Mouse (Mus musculus) megakaryocyte, embryonic 14.5 days (primary cell): ENCODE data around the gene Trio. TPM values are rescaled to one million over a fixed set of nuclear protein-coding genes. Genes with fewer than 3 reads are reported as not detected.

Experiments
- H3K27me3 ChIP-seq: replicated peaks from 2 replicates; pipeline ENCODE3; 2012; ENCODE audit warnings: inconsistent platforms
- H3K36me3 ChIP-seq: replicated peaks from 2 replicates; pipeline ENCODE3; 2012; ENCODE audit warnings: low read length, inconsistent platforms, mixed read lengths
- H3K4me1 ChIP-seq: 2 replicates; pipeline ENCODE4 v1.6.1; 2012; ENCODE audit warnings: inconsistent platforms
- H3K4me3 ChIP-seq: replicated peaks from 2 replicates; pipeline ENCODE3; 2012; ENCODE audit warnings: moderate library complexity, mild to moderate bottlenecking, inconsistent platforms
- H3K9me3 ChIP-seq: 2 replicates; pipeline ENCODE4 v1.6.1; 2012; ENCODE audit warnings: inconsistent platforms
- FLI1 ChIP-seq: IDR thresholded peaks from 2 replicates; pipeline ENCODE4 v1.6.1; 2012; ENCODE audit warnings: low read length, inconsistent platforms, mixed read lengths
- GATA1 ChIP-seq: IDR thresholded peaks from 3 replicates; pipeline ENCODE4 v1.6.1; 2012; ENCODE audit warnings: mixed read lengths, low read length, inconsistent platforms, borderline replicate concordance
- polyA plus RNA-seq: library from polyadenylated mRNA; stranded (reverse); fragments of >175 nt; gene quantifications from 2 replicates; pipeline ENCODE4 v1.2.3, GENCODE M21; 2012; ENCODE audit warnings: low replicate concordance; ENCODE audit not compliant: insufficient read depth

The Trio gene
- polyA plus RNA-seq, 1 experiment = 5.8 TPM

GRCm38 (mm10) chr15:27866471-27866870 lies 159.2 kb downstream of the Trio start:
- Histone ChIP-seq H3K4me1 (peaks cover 43% of the 10 kb centered on the region), H3K4me3 (no peak overlapping the region), H3K27me3 (no peaks in the 10 kb centered on the region), H3K9me3 (no peaks in the 10 kb centered on the region), H3K36me3 (peaks cover 83% of the 10 kb centered on the region)
- TF ChIP-seq GATA1 (no peak), FLI1 (no peak)

GRCm38 (mm10) chr15:27866053-27866452 lies 159.6 kb downstream of the Trio start:
- Histone ChIP-seq H3K4me1 (peaks cover 41% of the 10 kb centered on the region), H3K9me3 (no peaks in the 10 kb centered on the region), H3K27me3 (no peaks in the 10 kb centered on the region), H3K4me3 (no peak overlapping the region), H3K36me3 (peaks cover 88% of the 10 kb centered on the region)
- no peak for TF ChIP-seq GATA1
- TF ChIP-seq FLI1 = no peak

DNA sequence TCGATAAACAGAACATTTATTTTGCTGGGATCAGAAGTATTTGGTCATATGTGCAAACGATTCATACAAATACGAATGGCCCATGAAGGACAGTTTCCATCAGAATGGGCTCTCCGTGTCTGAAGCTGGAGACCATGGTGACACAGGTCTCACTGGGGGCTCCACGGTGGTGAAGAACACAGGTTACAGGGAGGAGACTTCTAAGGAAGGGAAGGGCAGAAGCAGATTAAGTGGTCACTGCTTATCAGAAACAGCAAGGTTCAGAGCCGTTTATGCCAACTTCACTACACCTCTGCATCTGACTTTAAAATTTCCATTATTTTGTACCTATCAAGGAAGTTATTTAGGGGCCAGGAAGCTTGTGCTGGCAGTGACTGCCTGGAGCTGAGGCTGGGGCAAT lies 161.3 kb downstream of the Trio start:
- no peaks in the 10 kb centered on the region for H3K9me3 ChIP-seq
- no peak for TF ChIP-seq GATA1
- TF ChIP-seq FLI1 = no peak
- peaks cover 92% of the 10 kb centered on the region for H3K36me3 ChIP-seq
- H3K4me1 ChIP-seq = peaks cover 46% of the 10 kb centered on the region
- H3K4me3 ChIP-seq = no peak overlapping the region
- H3K27me3 ChIP-seq = peaks cover 2% of the 10 kb centered on the region

DNA sequence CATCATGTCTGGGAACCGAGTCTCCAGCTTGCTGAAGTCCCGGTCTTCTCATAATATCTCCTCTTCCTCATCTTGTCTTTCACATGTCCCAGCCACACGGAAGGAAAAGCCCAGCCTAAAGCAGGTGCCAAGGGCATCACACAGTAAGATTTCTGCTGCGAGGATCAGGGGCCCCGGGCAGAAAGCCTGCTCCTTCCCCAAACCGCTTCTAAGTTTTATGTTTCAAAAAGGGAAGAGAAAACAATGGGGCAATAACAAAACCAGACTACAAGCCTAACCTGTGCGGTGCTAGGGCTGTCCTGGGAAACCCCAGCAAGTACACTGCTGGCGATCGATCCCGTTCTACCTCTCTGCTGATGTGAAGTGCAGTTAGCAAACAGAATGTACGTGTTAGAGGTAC lies 162.7 kb downstream of the Trio start:
- peaks cover 48% of the 10 kb centered on the region for H3K4me1 ChIP-seq
- H3K27me3 ChIP-seq = peaks cover 2% of the 10 kb centered on the region
- H3K4me3 ChIP-seq = no peak overlapping the region
- peaks cover 84% of the 10 kb centered on the region for H3K36me3 ChIP-seq
- no peak for TF ChIP-seq GATA1
- no peak for TF ChIP-seq FLI1
- no peaks in the 10 kb centered on the region for H3K9me3 ChIP-seq

DNA sequence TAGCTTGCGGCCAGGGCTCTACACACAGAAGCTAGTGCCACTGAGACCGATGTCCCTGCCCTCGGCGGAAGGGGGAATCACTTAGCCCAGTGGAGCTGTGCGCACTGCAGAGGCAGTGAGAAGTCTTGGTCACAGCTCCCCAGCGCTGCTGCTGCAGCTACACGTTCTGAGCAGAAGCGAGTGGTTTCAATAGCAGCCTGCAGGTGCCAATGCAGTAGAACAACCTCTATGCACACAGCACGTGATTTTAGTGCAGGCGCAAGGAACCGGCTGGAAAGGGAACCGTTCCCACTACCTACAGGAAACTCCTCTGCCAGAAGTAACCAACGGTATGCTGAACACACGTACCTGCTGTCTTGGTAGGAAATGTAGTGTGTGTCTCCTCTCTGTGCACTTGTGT lies 165.2 kb downstream of the Trio start:
- TF ChIP-seq FLI1 (no peak), GATA1 (no peak)
- H3K36me3 ChIP-seq = peaks cover 74% of the 10 kb centered on the region
- peaks cover 55% of the 10 kb centered on the region for H3K4me1 ChIP-seq
- H3K9me3 ChIP-seq = no peaks in the 10 kb centered on the region
- H3K27me3 ChIP-seq = peaks cover 2% of the 10 kb centered on the region
- H3K4me3 ChIP-seq = no peak overlapping the region

DNA sequence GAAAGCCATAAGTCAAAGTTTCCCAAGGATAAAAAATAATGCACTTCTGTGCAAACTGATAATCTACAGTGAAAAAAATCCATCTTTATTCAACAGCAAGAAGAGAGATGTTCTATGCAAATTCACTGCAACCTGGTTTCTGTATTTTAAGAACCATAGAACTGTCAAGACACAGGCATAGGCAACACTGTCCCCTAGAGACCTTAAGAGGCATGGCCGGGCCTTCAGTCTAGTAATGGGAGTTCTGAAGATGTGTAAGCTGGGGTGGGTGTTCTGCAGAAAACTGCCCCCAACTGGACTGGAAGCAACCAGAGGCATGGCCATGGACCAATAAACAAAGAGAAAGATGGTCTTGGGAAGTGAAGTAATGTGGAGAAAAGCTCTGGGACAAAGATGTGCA lies 166.1 kb downstream of the Trio start:
- Histone ChIP-seq H3K9me3 (no peaks in the 10 kb centered on the region), H3K27me3 (peaks cover 2% of the 10 kb centered on the region), H3K4me1 (peaks cover 54% of the 10 kb centered on the region), H3K4me3 (no peak overlapping the region), H3K36me3 (peaks cover 71% of the 10 kb centered on the region)
- TF ChIP-seq GATA1 (no peak), FLI1 (no peak)

- H3K9me3 ChIP-seq = no peaks in the 10 kb centered on the region
- peaks cover 5% of the 10 kb centered on the region for H3K27me3 ChIP-seq
- H3K4me1 ChIP-seq = peaks cover 51% of the 10 kb centered on the region
- H3K4me3 ChIP-seq = no peak overlapping the region
- H3K36me3 ChIP-seq = peaks cover 71% of the 10 kb centered on the region
- TF ChIP-seq GATA1 (no peak), FLI1 (no peak)
Measured at GRCm38 (mm10) chr15:27859115-27859514, 166.5 kb downstream of the Trio start.

DNA sequence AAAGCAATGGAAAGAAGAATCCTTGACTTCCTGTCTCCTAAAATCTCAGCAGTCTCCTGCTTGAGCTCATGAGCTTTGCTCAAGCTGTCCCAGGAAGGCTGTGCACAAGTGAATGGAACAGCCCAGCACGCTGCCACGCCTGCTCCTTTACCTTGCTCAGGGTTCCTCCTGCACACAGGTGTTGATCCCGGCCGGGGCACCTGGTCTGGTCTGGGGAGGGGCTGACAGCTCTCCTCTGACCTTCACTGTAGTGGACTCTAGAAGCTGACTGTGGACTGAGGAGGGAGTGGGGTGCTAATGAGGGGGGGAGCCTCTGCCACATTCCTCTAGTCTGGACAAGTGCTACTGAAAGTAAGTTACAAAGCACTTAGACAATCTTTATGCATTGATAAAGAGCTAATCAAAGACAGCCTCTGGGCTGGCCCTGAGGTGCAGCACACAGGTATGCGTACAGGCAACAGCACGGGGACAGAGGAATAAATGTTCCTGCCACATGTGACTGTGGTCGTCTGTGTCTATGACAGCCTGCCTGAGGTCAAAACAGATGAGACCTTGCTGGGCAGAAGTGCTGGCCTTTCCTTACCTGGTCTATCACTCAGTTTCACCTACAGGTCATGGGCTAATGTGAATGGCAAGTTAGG lies 167.3 kb downstream of the Trio start:
- Histone ChIP-seq H3K27me3 (peaks cover 5% of the 10 kb centered on the region), H3K4me3 (no peak overlapping the region), H3K36me3 (peaks cover 74% of the 10 kb centered on the region), H3K9me3 (no peaks in the 10 kb centered on the region), H3K4me1 (peaks cover 51% of the 10 kb centered on the region)
- no peak for TF ChIP-seq GATA1
- no peak for TF ChIP-seq FLI1

- H3K4me3 ChIP-seq = no peak overlapping the region
- peaks cover 5% of the 10 kb centered on the region for H3K27me3 ChIP-seq
- H3K9me3 ChIP-seq = no peaks in the 10 kb centered on the region
- peaks cover 72% of the 10 kb centered on the region for H3K36me3 ChIP-seq
- H3K4me1 ChIP-seq = peaks cover 51% of the 10 kb centered on the region
- TF ChIP-seq GATA1 (no peak), FLI1 (no peak)
Measured at GRCm38 (mm10) chr15:27857242-27857641, 168.4 kb downstream of the Trio start.

GRCm38 (mm10) chr15:27856050-27856787 lies 169.4 kb downstream of the Trio start:
- Histone ChIP-seq H3K4me3 (peak overlapping the region; percentile 88), H3K27me3 (peaks cover 5% of the 10 kb centered on the region), H3K9me3 (no peaks in the 10 kb centered on the region), H3K4me1 (peaks cover 50% of the 10 kb centered on the region), H3K36me3 (peaks cover 71% of the 10 kb centered on the region)
- no peak for TF ChIP-seq FLI1
- no peak for TF ChIP-seq GATA1
